Mouse (Mus musculus) heart, embryonic 15.5 days (tissue): ENCODE data around the gene Mei1. TPM values are rescaled to one million over a fixed set of nuclear protein-coding genes. Genes with fewer than 3 reads are reported as not detected.
"Not testable (repeated sequence)": the region's sequence is repeated elsewhere in the genome, so short reads cannot be mapped to it uniquely, and the experiment has no call there.

Experiments
- ATAC-seq: fragments of 200-750 bp; cut with Nextera tagmentation; replicated peaks from 2 replicates; pipeline ENCODE4 v1.8.0; 2017; ENCODE audit warnings: low read depth, moderate TSS enrichment; ENCODE audit not compliant: insufficient number of reproducible peaks, insufficient read depth, low FRiP score
- H3K27ac ChIP-seq: fragments of 300-500 bp; sonication (generic); 2 replicates; pipeline ENCODE4 v1.5.1; 2015; ENCODE audit warnings: mild to moderate bottlenecking, inconsistent platforms
- H3K27me3 ChIP-seq: fragments of 300-500 bp; sonication (generic); 2 replicates; pipeline ENCODE4 v1.6.1; 2015; ENCODE audit warnings: inconsistent platforms
- H3K36me3 ChIP-seq: fragments of 300-500 bp; sonication (generic); 2 replicates; pipeline ENCODE4 v1.6.1; 2015; ENCODE audit warnings: mild to moderate bottlenecking, inconsistent platforms
- H3K4me1 ChIP-seq: fragments of 300-500 bp; sonication (generic); replicated peaks from 2 replicates; pipeline ENCODE4 v1.6.1; 2015; ENCODE audit warnings: inconsistent platforms
- H3K4me2 ChIP-seq: fragments of 300-500 bp; sonication (generic); 2 replicates; pipeline ENCODE4 v1.6.1; 2015; ENCODE audit warnings: inconsistent platforms, mild to moderate bottlenecking, moderate library complexity
- H3K4me3 ChIP-seq: fragments of 300-500 bp; sonication (generic); 2 replicates; pipeline ENCODE4 v1.5.1; 2015; ENCODE audit warnings: mild to moderate bottlenecking, inconsistent platforms
- H3K9ac ChIP-seq: fragments of 300-500 bp; sonication (generic); 2 replicates; pipeline ENCODE4 v1.6.1; 2015; ENCODE audit warnings: mild to moderate bottlenecking, inconsistent platforms
- H3K9me3 ChIP-seq: fragments of 300-500 bp; sonication (generic); replicated peaks from 2 replicates; pipeline ENCODE4 v1.6.1; 2016; ENCODE audit warnings: inconsistent platforms
- WGBS: fragments of 180-500 bp; shearing (Covaris S2); methylation state at CpG from one replicate; pipeline ENCODE4 v1.1.7; 2015; ENCODE audit warnings: mixed read lengths; 5-methylcytosine and 5-hydroxymethylcytosine counted together
- polyA plus RNA-seq: library from polyadenylated mRNA; unstranded; fragments of >200 nt; fragmentation: Nextera tagmentation; extraction: Ambion mirVana; gene quantifications from 2 replicates; pipeline ENCODE4 v1.2.1, GENCODE M21; 2015

Gene Mei1
- polyA plus RNA-seq, 1 experiment from 2014 or later = not detected

DNA sequence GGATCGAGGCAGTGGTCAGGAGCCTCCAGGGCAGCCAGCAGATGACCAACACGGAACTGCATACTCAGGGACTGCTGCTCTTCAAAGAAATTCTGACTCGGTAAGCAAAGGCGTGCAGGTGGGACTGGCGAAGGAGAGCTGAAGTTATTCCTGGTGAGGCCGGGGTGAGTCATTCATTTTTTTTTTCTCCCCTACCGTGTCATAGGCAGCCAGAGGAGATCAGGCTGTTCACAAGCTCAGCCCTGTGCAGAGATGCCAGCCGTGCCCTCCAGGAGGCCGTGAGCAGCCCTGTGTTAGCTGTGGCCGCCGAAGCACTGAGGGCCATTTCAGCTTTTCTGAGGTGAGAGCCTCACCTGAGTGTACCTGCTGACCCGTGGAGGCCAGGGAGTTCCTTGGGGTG is 16.3 kb downstream of the Mei1 start:
- H3K36me3 ChIP-seq = no peaks in the 10 kb centered on the region
- H3K4me3 ChIP-seq = no peak overlapping the region
- no peaks in the 10 kb centered on the region for H3K9me3 ChIP-seq
- ATAC-seq = no peak
- H3K4me1 ChIP-seq = no peaks in the 10 kb centered on the region
- WGBS = 68% methylated on average over 12 of the region's 12 CpGs
- no peak overlapping the region for H3K4me2 ChIP-seq
- H3K27ac ChIP-seq = no peak overlapping the region
- no peak overlapping the region for H3K9ac ChIP-seq
- peaks cover 29% of the 10 kb centered on the region for H3K27me3 ChIP-seq

DNA sequence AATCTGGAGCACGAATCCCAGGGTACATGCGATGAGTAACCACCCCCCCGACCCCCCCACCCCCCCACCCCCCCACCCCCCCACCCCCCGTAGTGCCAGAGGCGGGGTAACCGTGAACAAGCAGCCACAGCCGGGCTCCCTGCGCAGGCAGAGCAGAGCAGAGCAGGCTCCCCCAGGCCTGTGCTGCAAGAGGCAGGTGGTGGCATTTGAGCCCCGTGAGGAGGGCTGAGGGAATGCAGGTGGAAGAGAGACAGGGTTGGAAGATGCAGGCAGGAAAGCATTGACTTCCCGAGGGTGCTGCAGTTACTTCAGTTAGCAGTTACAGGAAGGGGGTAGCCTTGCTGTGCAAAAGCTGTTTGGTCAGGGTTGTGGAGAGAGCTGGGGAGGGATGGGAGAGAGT is 17.5 kb downstream of the Mei1 start:
- Histone ChIP-seq H3K27ac (no peak overlapping the region), H3K36me3 (no peaks in the 10 kb centered on the region), H3K4me2 (no peak overlapping the region), H3K4me1 (no peaks in the 10 kb centered on the region), H3K4me3 (no peak overlapping the region), H3K9me3 (no peaks in the 10 kb centered on the region), H3K9ac (no peak overlapping the region), H3K27me3 (peaks cover 26% of the 10 kb centered on the region)
- 8% methylated on average over 10 of the region's 10 CpGs for WGBS
- no peak for ATAC-seq

DNA sequence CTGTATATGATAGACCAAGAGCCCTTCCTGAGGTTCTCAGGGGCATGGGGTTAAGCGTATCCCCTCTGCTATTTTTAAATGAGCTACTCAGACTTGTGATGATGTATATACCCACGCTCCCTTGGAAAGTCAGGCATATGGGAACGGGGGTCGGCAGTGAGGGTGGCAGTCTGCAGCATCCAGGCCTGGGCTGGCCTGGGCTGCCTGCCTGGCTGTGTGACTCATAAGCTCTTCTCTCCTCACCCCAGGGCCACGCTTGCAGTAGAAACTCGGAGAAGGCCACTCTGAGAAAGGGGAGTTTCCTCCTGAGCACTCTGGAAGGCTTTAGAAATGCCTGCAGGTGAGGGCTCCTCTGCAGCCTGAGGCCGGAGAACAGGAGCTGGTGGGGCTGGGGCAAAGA is 21.3 kb downstream of the Mei1 start:
- Histone ChIP-seq H3K4me2 (no peak overlapping the region), H3K4me1 (no peaks in the 10 kb centered on the region), H3K36me3 (no peaks in the 10 kb centered on the region), H3K9ac (no peak overlapping the region), H3K9me3 (no peaks in the 10 kb centered on the region), H3K27me3 (peaks cover 22% of the 10 kb centered on the region), H3K4me3 (no peak overlapping the region), H3K27ac (no peak overlapping the region)
- ATAC-seq = no peak
- 62% methylated on average over 7 of the region's 7 CpGs for WGBS

DNA sequence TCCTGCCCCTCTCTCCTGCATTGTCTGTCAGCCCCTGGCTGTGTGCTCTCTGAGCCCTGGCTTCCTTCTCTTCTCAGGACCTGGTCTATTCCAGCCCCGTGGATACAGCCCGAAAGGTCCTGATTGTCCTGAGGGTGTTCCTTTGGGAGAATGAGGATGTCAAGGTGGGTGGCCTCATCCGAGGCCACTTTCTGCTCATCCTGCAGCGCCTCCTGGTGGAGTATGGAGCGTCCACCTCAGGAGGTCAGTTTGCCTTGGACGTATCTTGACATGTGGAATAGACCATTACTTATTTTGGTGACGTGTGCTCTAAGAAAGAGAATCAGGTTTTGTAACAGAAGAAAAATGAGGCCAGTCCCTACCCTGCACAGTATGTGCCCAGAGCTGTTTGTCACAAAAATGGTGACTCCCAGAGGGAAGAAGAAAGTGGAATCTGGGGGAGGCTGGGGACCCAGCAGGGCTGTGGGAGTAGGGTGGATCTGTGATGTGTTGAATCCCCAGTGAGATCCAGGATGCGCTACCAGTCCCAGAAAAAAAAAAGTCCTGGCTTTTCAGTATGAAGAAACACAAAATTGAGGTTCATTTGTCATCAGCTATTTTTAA is 37.3 kb downstream of the Mei1 start:
- no peak for ATAC-seq
- WGBS = 22% methylated on average over 8 of the region's 8 CpGs
- Histone ChIP-seq H3K4me2 (no peak overlapping the region), H3K4me1 (no peaks in the 10 kb centered on the region), H3K9me3 (no peaks in the 10 kb centered on the region), H3K27me3 (peaks cover 16% of the 10 kb centered on the region; the same call in 1 of the 2 replicates), H3K27ac (no peak overlapping the region), H3K36me3 (no peaks in the 10 kb centered on the region), H3K9ac (no peak overlapping the region), H3K4me3 (no peak overlapping the region)

DNA sequence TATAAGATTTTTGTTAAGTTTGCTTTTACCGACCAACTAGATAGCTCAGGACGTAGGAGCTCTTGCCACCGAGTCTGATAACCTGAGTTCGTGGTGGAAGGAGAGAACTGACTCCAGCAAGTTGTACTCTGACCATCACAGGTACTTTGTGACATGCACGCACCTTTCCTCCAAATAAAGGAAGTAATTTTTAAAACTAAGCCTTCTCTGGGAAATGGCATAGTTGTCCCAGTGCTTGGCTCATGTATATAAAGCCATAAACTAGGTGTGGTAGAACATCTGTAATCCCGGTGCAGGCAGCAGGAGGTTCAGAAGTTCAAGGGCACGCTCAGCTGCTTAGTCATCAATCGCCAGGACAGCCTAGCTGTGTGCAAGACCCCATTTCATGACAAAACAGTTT is 50.7 kb downstream of the Mei1 start:
- H3K9ac ChIP-seq = no peak overlapping the region
- WGBS = 79% methylated on average over 8 of the region's 8 CpGs
- ATAC-seq = no peak

DNA sequence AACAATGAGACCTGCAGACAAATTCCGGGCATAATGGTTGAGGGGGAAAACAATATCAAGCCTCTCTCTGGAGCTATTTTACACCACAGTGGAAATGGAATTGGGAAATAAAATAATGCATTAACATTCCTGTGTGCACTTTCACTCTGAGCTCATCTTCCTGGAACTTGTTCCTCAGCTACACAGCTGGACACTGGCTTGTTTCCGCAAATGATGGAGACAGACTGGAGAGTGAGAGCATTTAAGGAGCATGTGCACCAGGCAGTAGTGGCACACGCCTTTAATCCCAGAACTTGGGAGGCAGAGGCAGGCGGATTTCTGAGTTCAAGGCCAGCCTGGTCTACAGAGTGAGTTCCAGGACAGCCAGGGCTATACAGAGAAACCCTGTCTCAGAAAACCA is 56.9 kb downstream of the Mei1 start:
- not testable (repeated sequence) for H3K9ac ChIP-seq, H3K4me3 ChIP-seq, ATAC-seq, H3K9me3 ChIP-seq, H3K36me3 ChIP-seq, H3K27ac ChIP-seq, H3K27me3 ChIP-seq
- WGBS = 80% methylated on average over 4 of the region's 4 CpGs
- Histone ChIP-seq H3K4me1 (peaks cover 10% of the 10 kb centered on the region), H3K4me2 (peak overlapping the region; percentile 89)

More for the DNA sequence above, 50.7 kb downstream of the Mei1 start:
- Histone ChIP-seq H3K27ac (no peak overlapping the region), H3K4me3 (no peak overlapping the region), H3K36me3 (no peaks in the 10 kb centered on the region), H3K27me3 (no peaks in the 10 kb centered on the region), H3K4me1 (no peaks in the 10 kb centered on the region), H3K4me2 (no peak overlapping the region), H3K9me3 (no peaks in the 10 kb centered on the region)

DNA sequence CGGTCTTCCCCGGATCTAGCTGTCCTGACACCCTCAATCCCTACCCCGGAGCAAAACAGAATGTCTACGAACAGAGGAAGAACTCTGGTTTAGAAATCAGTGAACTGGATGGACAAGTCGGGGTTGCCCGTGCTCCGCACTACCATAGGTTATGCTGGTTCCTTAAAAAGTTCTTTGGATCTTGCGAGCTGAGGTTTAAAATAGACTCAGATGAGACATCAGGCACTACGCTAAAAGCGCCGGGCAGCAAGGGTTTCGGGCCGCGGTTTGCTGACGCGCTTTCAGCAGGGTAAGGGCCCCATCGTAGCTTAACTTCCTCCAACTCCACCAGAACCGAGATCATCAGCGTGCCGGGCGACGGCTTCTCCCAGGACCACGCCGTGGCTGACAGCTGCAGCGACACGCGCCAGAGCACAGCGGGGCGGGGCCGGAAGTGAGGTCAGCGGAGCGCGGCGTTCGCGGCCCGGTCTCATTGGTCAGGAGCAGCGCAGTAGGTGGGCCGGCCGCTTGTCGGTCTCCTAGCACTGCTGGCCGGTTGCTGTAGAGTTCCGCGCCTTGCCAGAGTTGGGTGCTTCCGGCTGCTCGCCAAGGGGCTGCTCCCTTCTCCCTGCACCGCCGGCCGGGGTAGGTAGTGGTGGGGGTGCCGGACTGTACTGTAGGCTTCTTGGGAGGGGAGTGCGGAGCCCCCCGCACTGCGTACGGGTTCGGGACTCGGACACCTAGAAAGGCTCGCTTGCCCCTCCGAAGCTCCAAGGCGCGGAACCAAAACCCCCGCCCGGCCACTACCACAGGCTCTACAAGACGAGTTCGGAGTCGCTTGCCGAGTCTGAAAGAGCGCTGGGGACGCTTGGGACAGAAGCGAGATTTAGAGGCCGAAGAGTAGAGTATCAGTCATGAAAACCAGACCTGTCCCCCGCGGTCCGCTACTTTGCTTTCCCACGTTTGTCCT is 57.9 kb downstream of the Mei1 start, which contains the start of gene Ccdc134:
Ccdc134 (plus strand) TSS at position 497 of the 949 bp plus-strand sequence.
- no peaks in the 10 kb centered on the region for H3K27me3 ChIP-seq
- H3K9me3 ChIP-seq = no peaks in the 10 kb centered on the region
- H3K4me3 ChIP-seq = peak within 1 kb of the TSS; percentile 62
- H3K27ac ChIP-seq = peak within 1 kb of the TSS; percentile 50
- no peaks in the 10 kb centered on the region for H3K36me3 ChIP-seq
- ATAC-seq = peak; percentile 98
- H3K4me1 ChIP-seq = peaks cover 10% of the 10 kb centered on the region
- H3K9ac ChIP-seq = peak within 1 kb of the TSS; percentile 63
- H3K4me2 ChIP-seq = peak within 1 kb of the TSS; percentile 89
- under 1% methylated on average over 74 of the region's 74 CpGs for WGBS

DNA sequence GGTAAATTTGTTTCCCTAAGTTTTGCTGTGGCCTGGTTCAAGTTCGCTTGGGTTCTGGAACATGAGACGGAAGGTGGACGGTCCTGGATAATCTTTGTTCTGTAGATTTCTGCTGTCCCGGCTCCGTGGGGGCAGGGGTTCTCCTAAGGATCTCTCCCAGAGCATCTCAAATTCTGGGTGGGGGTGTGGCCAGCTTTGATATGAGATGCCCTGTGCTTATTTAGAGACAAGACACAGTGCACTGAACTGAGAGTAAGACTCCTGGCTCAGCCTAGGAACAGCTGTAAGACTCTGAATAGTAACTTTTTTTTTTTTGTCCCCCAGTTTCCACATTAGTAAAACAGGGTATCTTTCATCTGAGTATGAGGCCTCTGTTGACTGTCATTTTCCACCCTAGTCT is 58.6 kb downstream of the Mei1 start:
- peak overlapping the region; percentile 63 for H3K9ac ChIP-seq
- no peaks in the 10 kb centered on the region for H3K27me3 ChIP-seq
- H3K9me3 ChIP-seq = no peaks in the 10 kb centered on the region
- no peak; the same call in 1 of the 2 replicates for ATAC-seq
- peaks cover 10% of the 10 kb centered on the region for H3K4me1 ChIP-seq
- 1% methylated on average over 5 of the region's 5 CpGs for WGBS
- peak overlapping the region; percentile 89 for H3K4me2 ChIP-seq
- no peaks in the 10 kb centered on the region for H3K36me3 ChIP-seq
- peak overlapping the region; percentile 62 for H3K4me3 ChIP-seq
- H3K27ac ChIP-seq = peak overlapping the region; percentile 50; the same call in 1 of the 2 replicates

DNA sequence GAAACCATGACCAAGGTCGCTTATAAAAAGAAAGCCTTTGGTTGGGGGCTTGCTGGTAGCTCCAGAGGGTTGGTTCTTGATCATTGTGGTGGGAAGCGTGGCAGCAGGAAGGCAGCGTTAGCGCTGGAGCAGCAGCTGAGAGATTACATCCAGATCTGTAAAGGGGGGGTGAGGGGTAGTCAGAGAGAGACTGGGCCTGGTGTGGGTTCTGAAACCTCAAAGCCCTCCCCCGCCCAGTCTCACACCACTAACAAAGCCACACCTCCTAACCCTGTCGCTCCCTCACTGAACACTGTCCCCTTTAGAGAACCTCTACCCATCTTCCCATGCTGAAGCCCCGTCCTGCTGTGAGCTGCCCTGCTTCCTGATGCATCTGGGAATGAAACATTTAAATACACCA is 60.8 kb downstream of the Mei1 start:
- H3K4me1 ChIP-seq = peaks cover 14% of the 10 kb centered on the region
- H3K36me3 ChIP-seq = no peaks in the 10 kb centered on the region
- ATAC-seq = no peak
- no peak overlapping the region for H3K4me2 ChIP-seq
- no peaks in the 10 kb centered on the region for H3K9me3 ChIP-seq
- H3K9ac ChIP-seq = no peak overlapping the region
- H3K4me3 ChIP-seq = no peak overlapping the region
- no peak overlapping the region for H3K27ac ChIP-seq
- H3K27me3 ChIP-seq = no peaks in the 10 kb centered on the region
- WGBS = 66% methylated on average over 7 of the region's 7 CpGs

DNA sequence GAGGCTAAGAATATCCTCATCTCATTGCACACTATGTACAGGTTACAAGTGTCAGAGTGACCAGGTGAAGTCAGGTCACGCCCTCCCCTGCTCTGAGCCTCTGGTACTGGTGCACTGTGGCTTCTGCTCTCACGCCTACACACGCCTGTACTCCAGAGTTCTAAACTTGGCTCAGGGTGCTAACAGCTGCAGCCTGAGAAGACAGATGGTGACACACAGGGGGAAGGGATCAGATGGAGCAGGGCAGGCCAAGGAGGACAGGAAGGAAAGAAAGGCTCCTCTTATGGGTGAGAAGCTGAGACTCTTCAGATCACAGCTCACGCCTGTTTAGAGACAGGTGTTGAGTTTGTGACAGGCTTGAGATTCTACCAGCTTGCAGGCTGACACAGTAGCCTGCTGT is 65.6 kb downstream of the Mei1 start:
- H3K9me3 ChIP-seq = no peaks in the 10 kb centered on the region
- no peak overlapping the region for H3K4me3 ChIP-seq
- WGBS = 64% methylated on average over 4 of the region's 4 CpGs
- no peak overlapping the region for H3K27ac ChIP-seq
- H3K4me1 ChIP-seq = peaks cover 9% of the 10 kb centered on the region
- ATAC-seq = no peak
- H3K4me2 ChIP-seq = no peak overlapping the region
- no peaks in the 10 kb centered on the region for H3K36me3 ChIP-seq
- no peaks in the 10 kb centered on the region for H3K27me3 ChIP-seq
- H3K9ac ChIP-seq = no peak overlapping the region

DNA sequence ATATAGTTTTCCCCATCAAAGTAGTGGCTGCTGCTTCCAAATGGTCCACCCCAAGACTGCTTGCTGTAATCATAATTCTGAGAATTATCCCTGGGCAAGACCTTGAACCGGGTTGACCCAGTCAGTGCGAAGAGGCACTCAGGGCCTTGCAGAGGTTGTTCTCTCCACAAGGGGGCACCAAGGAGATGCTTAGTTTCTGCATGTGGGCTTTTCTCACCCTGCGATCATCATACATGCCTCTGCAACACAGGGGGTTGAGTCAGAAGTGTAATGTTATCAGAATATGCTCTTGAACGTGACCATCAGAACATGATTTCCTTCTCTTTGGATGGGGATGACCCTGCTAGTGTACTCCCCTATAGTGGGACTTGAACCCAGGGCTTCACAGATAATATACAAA is 68.8 kb downstream of the Mei1 start:
- H3K9me3 ChIP-seq = no peaks in the 10 kb centered on the region
- 46% methylated on average over 4 of the region's 4 CpGs for WGBS
- ATAC-seq = no peak

More for the DNA sequence above, 68.8 kb downstream of the Mei1 start:
- H3K27ac ChIP-seq = no peak overlapping the region
- H3K4me1 ChIP-seq = peaks cover 21% of the 10 kb centered on the region
- no peak overlapping the region for H3K4me2 ChIP-seq
- no peaks in the 10 kb centered on the region for H3K27me3 ChIP-seq
- H3K36me3 ChIP-seq = no peaks in the 10 kb centered on the region
- H3K4me3 ChIP-seq = no peak overlapping the region
- no peak overlapping the region for H3K9ac ChIP-seq
